Mouse (Mus musculus) heart, adult 2 months (tissue): ENCODE data around the gene Itpkc. TPM values are rescaled to one million over a fixed set of nuclear protein-coding genes. Genes with fewer than 3 reads are reported as not detected.

Experiments
- DNase-seq, 2 experiments: peaks; one replicate each; pipeline ENCODE4 v3.0.0; 2021
- H3K27ac ChIP-seq: fragments of 200-600 bp; 2 replicates; pipeline ENCODE4 v1.8.1; 2022
- H3K27me3 ChIP-seq: fragments of 200-500 bp; 2 replicates; pipeline ENCODE4 v1.6.1; 2012; ENCODE audit warnings: mild to moderate bottlenecking, low read length, inconsistent platforms, mixed read lengths; ENCODE audit not compliant: control insufficient read depth, insufficient read depth
- H3K36me3 ChIP-seq: fragments of 200-500 bp; 2 replicates; pipeline ENCODE4 v1.6.1; 2012; ENCODE audit warnings: low read length, inconsistent platforms; ENCODE audit not compliant: control insufficient read depth, insufficient read depth
- H3K4me1 ChIP-seq: fragments of 200-500 bp; 2 replicates; pipeline ENCODE4 v1.6.1; 2011; ENCODE audit warnings: low read length; ENCODE audit not compliant: control insufficient read depth, insufficient read depth
- H3K4me3 ChIP-seq: fragments of 200-600 bp; 2 replicates; pipeline ENCODE4 v1.8.1; 2022
- H3K79me2 ChIP-seq: fragments of 200-500 bp; replicated peaks from 2 replicates; pipeline ENCODE4 v1.6.1; 2012; ENCODE audit warnings: mild to moderate bottlenecking, inconsistent platforms, low read length, moderate library complexity, mixed read lengths; ENCODE audit not compliant: control insufficient read depth, insufficient read depth
- H3K9ac ChIP-seq: fragments of 200-500 bp; 2 replicates; pipeline ENCODE4 v1.6.1; 2012; ENCODE audit warnings: low read depth, mild to moderate bottlenecking, control low read depth, inconsistent platforms, low read length, mixed read lengths
- CTCF ChIP-seq: fragments of 200-600 bp; IDR thresholded peaks from 2 replicates; pipeline ENCODE4 v1.8.1; 2022; ENCODE audit warnings: antibody characterized with exemption, mild to moderate bottlenecking, moderate library complexity
- EP300 ChIP-seq: fragments of 200-500 bp; IDR thresholded peaks from 2 replicates; pipeline ENCODE4 v1.6.1; 2011; ENCODE audit warnings: low read depth, low read length, control low read depth; ENCODE audit not compliant: insufficient read depth
- POLR2A ChIP-seq: fragments of 200-500 bp; IDR thresholded peaks from 2 replicates; pipeline ENCODE4 v1.6.1; 2011; ENCODE audit warnings: mild to moderate bottlenecking, low read depth, low read length, control low read depth; ENCODE audit not compliant: insufficient read depth
- WGBS: fragments of 180-500 bp; shearing (Covaris S2); methylation state at CpG from one replicate; pipeline ENCODE4 v1.1.7; 2018; 5-methylcytosine and 5-hydroxymethylcytosine counted together
- intact Hi-C: fragments of 180-260 bp; cut with DNase I; formaldehyde crosslinking; loops from one replicate; pipeline ENCODE4 v1.15.1; 2025
- polyA plus RNA-seq: library from polyadenylated mRNA; depleted of rRNA; stranded (reverse); fragments of >200 nt; gene quantifications from 2 replicates; pipeline ENCODE4 v1.2.3, GENCODE M21; 2012
- total RNA-seq, 2 experiments: library from RNA; stranded (reverse); gene quantifications; 2 replicates each; pipeline ENCODE4 v1.2.3; 2021

Gene Itpkc
- total and polyA plus RNA-seq, 3 experiments: 4.2 to 4.8 (median 4.4) TPM

DNA sequence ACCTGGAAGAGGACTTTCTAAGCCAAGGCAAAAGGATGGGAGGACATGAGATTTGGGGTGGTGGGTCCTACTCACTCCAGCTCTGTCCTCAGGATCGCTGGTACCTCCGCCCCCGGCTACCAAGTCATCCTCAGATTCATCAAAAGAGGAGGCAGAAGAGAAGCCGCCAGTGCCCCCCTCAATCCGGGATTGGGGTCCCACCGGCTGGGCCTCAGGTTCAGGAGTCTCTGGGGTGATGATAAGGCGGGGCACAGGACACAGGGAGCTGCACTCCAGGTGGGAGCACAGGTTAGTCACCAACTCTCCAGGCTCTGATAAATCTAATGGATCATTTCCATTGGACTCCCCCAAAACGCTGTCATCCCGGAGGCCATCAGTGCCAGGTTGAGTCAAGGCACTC is 1.2 kb downstream of the Itpkc start:
- 42% methylated on average over 9 of the region's 9 CpGs for WGBS
- peaks cover 21% of the 10 kb centered on the region for H3K4me1 ChIP-seq
- H3K4me3 ChIP-seq: peak overlapping the region; percentile 71
- no peaks in the 10 kb centered on the region for H3K36me3 ChIP-seq
- TF ChIP-seq EP300 (no peak), CTCF (no peak), POLR2A (no peak)
- no peak overlapping the region for H3K27ac ChIP-seq
- peaks cover 3% of the 10 kb centered on the region; the same call in 1 of the 2 replicates for H3K79me2 ChIP-seq
- peak overlapping the region; percentile 84 for H3K9ac ChIP-seq
- no peak for DNase-seq
- H3K27me3 ChIP-seq: no peaks in the 10 kb centered on the region
- intact Hi-C loops: loop anchor here (5.0 kb wide), 1 partner anchor 70 kb away; no protein-coding TSS in a partner anchor

DNA sequence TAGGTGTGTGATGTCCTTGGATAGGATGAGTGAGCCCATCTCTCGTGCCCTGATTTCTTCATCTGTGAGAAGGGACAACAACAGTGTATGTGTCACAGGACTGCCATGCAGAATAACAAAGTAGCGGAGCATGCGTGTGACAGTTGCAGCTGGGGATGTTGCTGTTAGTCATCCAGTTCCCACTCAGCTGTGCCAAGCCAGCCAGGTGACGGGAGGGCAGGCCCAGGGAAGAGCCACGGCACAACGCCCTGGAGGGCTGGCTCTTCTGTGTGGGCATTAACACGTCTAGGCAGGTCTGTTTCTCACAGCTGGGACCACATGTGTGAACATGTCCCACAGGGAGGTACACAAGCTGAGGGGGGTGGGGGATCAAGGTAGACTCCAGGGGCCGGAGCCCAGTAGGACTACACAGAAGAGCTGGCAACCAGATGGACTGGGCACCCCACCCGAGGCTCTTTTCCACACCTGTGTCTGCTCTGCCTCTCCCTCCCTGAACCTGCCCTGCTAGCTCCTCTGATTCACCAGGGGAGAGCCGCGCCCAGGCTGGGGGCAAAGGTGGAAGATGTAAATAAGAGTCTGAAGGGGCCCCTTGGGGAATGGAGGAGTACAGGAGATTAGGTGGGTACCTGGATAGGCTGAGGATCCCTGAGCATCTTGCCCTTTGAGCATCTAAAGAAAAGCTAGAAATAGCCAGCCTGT is 3.4 kb downstream of the Itpkc start:
- DNase-seq: peak; percentile 46 to 56
- TF ChIP-seq CTCF (no peak), EP300 (no peak), POLR2A (no peak)
- 67% methylated on average over 11 of the region's 11 CpGs for whole genome bisulfite sequencing
- intact Hi-C loops: loop anchor here (5.0 kb wide), 1 partner anchor 68 kb away; no protein-coding TSS in a partner anchor
- Histone ChIP-seq H3K36me3 (no peaks in the 10 kb centered on the region), H3K27me3 (no peaks in the 10 kb centered on the region), H3K9ac (peak overlapping the region; percentile 50), H3K4me1 (peaks cover 24% of the 10 kb centered on the region), H3K27ac (no peak overlapping the region; the same call in 1 of the 2 replicates), H3K4me3 (no peak overlapping the region), H3K79me2 (peaks cover 3% of the 10 kb centered on the region; the same call in 1 of the 2 replicates)

DNA sequence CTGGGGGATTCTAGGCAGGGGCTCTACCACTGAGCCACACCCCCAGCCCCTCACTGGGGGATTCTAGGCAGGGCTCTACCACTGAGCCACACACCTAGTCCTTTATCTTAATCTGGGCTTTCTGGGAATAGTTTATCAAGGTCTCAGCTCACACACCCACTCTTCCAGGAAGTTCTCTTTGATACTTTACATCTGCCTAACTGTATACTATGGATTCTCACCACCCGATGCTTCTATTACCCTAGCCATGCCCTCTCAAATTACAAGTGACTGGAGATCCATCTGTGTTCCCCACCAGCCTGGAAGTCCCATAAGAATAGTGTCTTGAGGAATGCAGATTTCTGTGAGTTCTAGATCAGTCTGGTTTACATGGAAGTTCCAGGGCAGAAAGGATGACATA is 5.9 kb downstream of the Itpkc start:
- TF ChIP-seq CTCF (no peak), EP300 (no peak), POLR2A (no peak)
- 59% methylated on average over 1 of the region's 1 CpGs for WGBS
- intact Hi-C loops: no loop called here

DNA sequence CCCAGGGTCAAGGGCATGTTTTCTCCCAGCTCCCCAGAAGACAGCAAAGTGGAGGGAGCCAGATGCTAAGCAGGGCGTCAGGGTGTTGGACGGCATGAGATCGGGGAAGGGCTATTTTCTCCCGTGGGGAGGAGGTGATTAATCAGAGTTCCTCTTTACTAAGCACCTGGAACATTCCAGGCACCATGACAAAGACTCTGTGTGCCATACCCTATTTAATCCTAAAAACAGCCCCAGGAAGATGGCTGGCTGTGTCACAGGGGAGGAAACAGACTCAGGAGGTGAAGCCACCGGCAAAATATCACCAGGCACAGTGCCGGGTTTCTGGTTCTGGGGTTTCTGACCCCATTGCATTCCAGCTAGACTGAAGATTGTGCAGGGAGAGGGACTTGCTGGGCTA is 6.5 kb downstream of the Itpkc start:
- TF ChIP-seq CTCF (no peak), EP300 (no peak), POLR2A (no peak)

More for the DNA sequence above, 5.9 kb downstream of the Itpkc start:
- peaks cover 3% of the 10 kb centered on the region; the same call in 1 of the 2 replicates for H3K79me2 ChIP-seq
- H3K4me1 ChIP-seq: peaks cover 21% of the 10 kb centered on the region
- H3K4me3 ChIP-seq: no peak overlapping the region
- H3K27me3 ChIP-seq: no peaks in the 10 kb centered on the region
- DNase-seq: no peak
- H3K9ac ChIP-seq: no peak overlapping the region
- no peaks in the 10 kb centered on the region for H3K36me3 ChIP-seq
- H3K27ac ChIP-seq: no peak overlapping the region

DNA sequence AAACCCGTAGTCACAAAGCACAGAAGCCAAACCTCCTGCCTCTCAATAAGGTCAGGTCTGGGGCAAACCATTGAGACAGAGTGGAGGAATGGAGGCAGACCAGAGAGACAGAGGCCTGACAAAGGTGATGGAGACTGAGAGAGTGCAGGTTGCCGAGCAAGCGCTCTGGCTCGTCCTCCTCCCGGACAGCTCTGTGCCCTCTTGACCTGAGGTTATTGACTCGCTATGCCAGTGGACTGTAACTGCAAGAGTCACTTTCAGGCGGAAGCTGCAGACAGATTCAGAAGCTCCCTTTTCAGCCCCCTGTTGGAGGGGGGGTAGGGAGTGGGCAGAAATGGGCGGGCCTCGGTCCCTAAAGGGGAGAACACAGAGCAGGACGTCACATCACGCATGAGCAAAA is 8.5 kb downstream of the Itpkc start:
- Histone ChIP-seq H3K79me2 (peaks cover 1% of the 10 kb centered on the region; the same call in 1 of the 2 replicates), H3K9ac (no peak overlapping the region), H3K36me3 (no peaks in the 10 kb centered on the region), H3K4me3 (no peak overlapping the region), H3K27ac (no peak overlapping the region), H3K27me3 (no peaks in the 10 kb centered on the region), H3K4me1 (peaks cover 7% of the 10 kb centered on the region)
- 91% methylated on average over 11 of the region's 11 CpGs for WGBS
- TF ChIP-seq EP300: no peak
- no peak for TF ChIP-seq CTCF
- no peak for TF ChIP-seq POLR2A
- intact Hi-C loops: no loop called here
- DNase-seq: no peak

More for the DNA sequence above, 6.5 kb downstream of the Itpkc start:
- Histone ChIP-seq H3K4me1 (peaks cover 17% of the 10 kb centered on the region), H3K4me3 (no peak overlapping the region), H3K27ac (no peak overlapping the region), H3K79me2 (peaks cover 3% of the 10 kb centered on the region; the same call in 1 of the 2 replicates), H3K9ac (no peak overlapping the region), H3K27me3 (no peaks in the 10 kb centered on the region), H3K36me3 (no peaks in the 10 kb centered on the region)
- intact Hi-C loops: no loop called here
- DNase-seq: no peak
- 34% methylated on average over 6 of the region's 6 CpGs for WGBS

DNA sequence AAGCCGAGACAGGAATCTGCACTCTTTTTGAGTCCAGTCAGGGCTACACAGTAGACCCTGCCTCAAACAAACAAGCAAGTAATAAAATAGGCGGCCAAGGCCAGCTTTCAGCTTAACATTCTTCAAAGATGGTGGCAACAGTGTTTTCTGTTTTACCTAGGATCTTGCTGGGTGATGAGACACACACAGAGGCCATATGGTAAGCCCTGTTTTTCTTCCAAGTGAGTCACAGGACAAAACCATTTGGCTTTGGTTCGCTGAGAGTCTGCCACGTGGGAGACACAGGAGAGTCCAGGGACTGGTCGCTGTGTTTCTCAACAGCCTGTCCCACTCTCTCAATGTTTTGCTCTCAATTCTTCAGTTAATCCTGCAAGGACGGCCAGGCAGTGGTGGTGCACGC is 9.9 kb downstream of the Itpkc start:
- TF ChIP-seq EP300: no peak
- TF ChIP-seq POLR2A: no peak
- no peak for TF ChIP-seq CTCF
- Histone ChIP-seq H3K79me2 (no peaks in the 10 kb centered on the region), H3K36me3 (no peaks in the 10 kb centered on the region), H3K4me1 (peaks cover 3% of the 10 kb centered on the region; the same call in 1 of the 2 replicates), H3K27ac (no peak overlapping the region), H3K4me3 (no peak overlapping the region), H3K9ac (no peak overlapping the region), H3K27me3 (no peaks in the 10 kb centered on the region)
- DNase-seq: no peak
- WGBS: 79% methylated on average over 7 of the region's 7 CpGs
- intact Hi-C loops: no loop called here
